Mouse (Mus musculus) mesoderm, embryonic 11.5 days (tissue): ENCODE measurements around the gene Vmn1r16.
"Not testable (repeated sequence)": the region's sequence is repeated elsewhere in the genome, so short reads cannot be mapped to it uniquely, and the experiment has no call there.

Source experiments
- DNase-seq: peaks from one replicate; pipeline ENCODE4 v3.0.0-alpha.2; 2012; ENCODE audit warnings: low read depth, low spot score

The Vmn1r16 gene

GRCm38 (mm10) chr6:57329394-57329793, at the start of gene Vmn1r16:
TSS of gene Vmn1r16 (minus strand) at chr6:57329494.
- DNase-seq, result no peak

GRCm38 (mm10) chr6:57367496-57367895, 38.2 kb upstream of the Vmn1r16 start:
- no peak for DNase-seq

- DNase-seq, result not testable (repeated sequence)
These were observed 36.6 kb upstream of the Vmn1r16 start for GRCm38 (mm10) chr6:57365866-57366265.

GRCm38 (mm10) chr6:57363627-57364026, 34.3 kb upstream of the Vmn1r16 start, which contains the start of gene Vmn1r17:
TSS of gene Vmn1r17 (minus strand) at chr6:57363727.
- DNase-seq, result no peak

- no peak for DNase-seq
These were observed 27.6 kb upstream of the Vmn1r16 start for GRCm38 (mm10) chr6:57356864-57357263.

GRCm38 (mm10) chr6:57326176-57326575, 3.1 kb downstream of the Vmn1r16 start:
- DNase-seq, result no peak

- DNase-seq, result no peak
These were observed 50.3 kb downstream of the Vmn1r16 start for GRCm38 (mm10) chr6:57278952-57279351.

GRCm38 (mm10) chr6:57272517-57272916, 56.8 kb downstream of the Vmn1r16 start:
- no peak for DNase-seq

GRCm38 (mm10) chr6:57271881-57272280, 57.4 kb downstream of the Vmn1r16 start:
- DNase-seq, result no peak
